23 mouse cellular contexts compared by ENCODE assay signal in the genomic region with DNA sequence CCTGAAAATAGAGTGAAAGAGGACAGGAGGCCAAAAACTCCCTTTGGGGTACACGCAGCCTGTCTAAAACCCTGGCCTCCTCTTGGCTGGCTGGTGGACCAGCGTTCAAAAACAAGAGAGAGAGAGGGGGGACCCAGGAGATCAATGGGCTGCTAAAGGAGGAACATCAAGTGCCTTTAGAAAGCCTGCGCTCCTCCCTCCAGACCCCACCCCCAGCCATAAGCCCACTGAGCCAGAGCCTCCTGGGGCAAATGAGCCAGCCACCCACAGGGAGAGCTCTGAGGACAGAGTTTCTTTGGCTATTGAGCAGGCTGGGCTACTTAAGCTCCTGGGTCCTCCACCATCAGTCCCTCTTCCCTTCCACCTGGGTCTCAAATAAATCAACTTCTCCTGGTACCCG.
"Had no signal": no experiment of that assay in that cellular context is flagged by ENCODE, and none has a peak within 500 bp of the region (broad histone marks: within the 10 kb centered on the region; RNA-seq: fewer than 3 reads in every experiment).

No protein-coding gene starts in this region.

- ATAC-seq: intestine, embryonic 15.5 days; liver, embryonic 12.5 days; midbrain, embryonic 15.5 days had no signal

- H3K9ac ChIP-seq: intestine, embryonic 15.5 days; kidney, embryonic 15.5 days; limb, embryonic 13.5 days; liver, embryonic 12.5 days; liver, embryonic 15.5 days; lung, embryonic 15.5 days; midbrain, embryonic 12.5 days; midbrain, embryonic 15.5 days; stomach, embryonic 15.5 days had no signal

- H3K9me3 ChIP-seq: intestine, embryonic 15.5 days; kidney, embryonic 15.5 days; limb, embryonic 13.5 days; liver, embryonic 12.5 days; liver, embryonic 15.5 days; lung, embryonic 15.5 days; megakaryocyte, embryonic 14.5 days; midbrain, embryonic 12.5 days; midbrain, embryonic 15.5 days; stomach, embryonic 15.5 days had no signal

- H3K36me3 ChIP-seq: intestine, embryonic 15.5 days; kidney, embryonic 15.5 days; limb, embryonic 13.5 days; liver, embryonic 12.5 days; liver, embryonic 15.5 days; lung, embryonic 15.5 days; midbrain, embryonic 12.5 days; midbrain, embryonic 15.5 days; stomach, embryonic 15.5 days had no signal

- H3K27ac ChIP-seq: intestine, embryonic 15.5 days; kidney, embryonic 15.5 days; limb, embryonic 13.5 days; liver, embryonic 12.5 days; liver, embryonic 15.5 days; lung, embryonic 15.5 days; midbrain, embryonic 12.5 days; midbrain, embryonic 15.5 days; stomach, embryonic 15.5 days had no signal

- DNase-seq: kidney, adult 11 months; kidney, adult 8-10 months; kidney, postnatal 10 days; kidney, postnatal 36 days; left cerebral cortex, postnatal 4 days; liver; lung, adult 18-20 months; lung, postnatal 10 days; lung, postnatal 36 days; right cerebral cortex, adult 18-20 months; right cerebral cortex, postnatal 14 days; right cerebral cortex, postnatal 4 days; thymus, postnatal 36 days had no signal

- H3K4me2 ChIP-seq: intestine, embryonic 15.5 days; limb, embryonic 13.5 days; liver, embryonic 15.5 days; lung, embryonic 15.5 days; midbrain, embryonic 15.5 days; stomach, embryonic 15.5 days had no signal

- H3K4me3 ChIP-seq: intestine, embryonic 15.5 days; kidney, embryonic 15.5 days; limb, embryonic 13.5 days; liver, embryonic 15.5 days; lung, embryonic 15.5 days; midbrain, embryonic 12.5 days; midbrain, embryonic 15.5 days; stomach, embryonic 15.5 days had no signal
